Mouse (Mus musculus) right cerebral cortex, adult 18-20 months (tissue): ENCODE results near the gene Gm10974.

Source experiments
- DNase-seq: peaks from one replicate; pipeline ENCODE4 v3.0.0; 2022; ENCODE audit warnings: mixed read lengths

Gm10974 gene

GRCm38 (mm10) chr7:66364491-66364890 is 1.2 kb upstream of the Gm10974 start:
- DNase-seq: no peak

- no peak for DNase-seq
Observed at GRCm38 (mm10) chr7:66365411-66365810, 294 bp upstream of the Gm10974 start.

GRCm38 (mm10) chr7:66369071-66369933 is 3.6 kb downstream of the Gm10974 start:
- no peak for DNase-seq

- DNase-seq: no peak
Observed at GRCm38 (mm10) chr7:66369934-66370445, 4.3 kb downstream of the Gm10974 start.

GRCm38 (mm10) chr7:66370970-66371369 is 5.3 kb downstream of the Gm10974 start:
- DNase-seq: no peak

- DNase-seq: no peak
Observed at GRCm38 (mm10) chr7:66373391-66373790, 7.7 kb downstream of the Gm10974 start.

GRCm38 (mm10) chr7:66375736-66376135 is 10.0 kb downstream of the Gm10974 start:
- no peak for DNase-seq

GRCm38 (mm10) chr7:66376560-66376959 is 10.9 kb downstream of the Gm10974 start:
- DNase-seq: no peak

GRCm38 (mm10) chr7:66384213-66384612 is 18.5 kb downstream of the Gm10974 start:
- no peak for DNase-seq

GRCm38 (mm10) chr7:66384891-66385290 is 19.2 kb downstream of the Gm10974 start:
- DNase-seq: no peak

GRCm38 (mm10) chr7:66385826-66386225 is 20.1 kb downstream of the Gm10974 start:
- no peak for DNase-seq

GRCm38 (mm10) chr7:66386411-66386810 is 20.7 kb downstream of the Gm10974 start:
- no peak for DNase-seq

GRCm38 (mm10) chr7:66387419-66387812 is 21.7 kb downstream of the Gm10974 start:
- DNase-seq: no peak

GRCm38 (mm10) chr7:66387813-66388521 is 22.3 kb downstream of the Gm10974 start, which contains the start of gene Lrrk1:
Gene Lrrk1 (minus strand): TSS chr7:66388350.
- no peak for DNase-seq

GRCm38 (mm10) chr7:66388621-66389532 is 23.2 kb downstream of the Gm10974 start:
- peak; percentile 70 for DNase-seq

GRCm38 (mm10) chr7:66397288-66397687 is 31.6 kb downstream of the Gm10974 start:
- DNase-seq: no peak

GRCm38 (mm10) chr7:66401605-66402004 is 35.9 kb downstream of the Gm10974 start:
- no peak for DNase-seq

- DNase-seq: no peak
Observed at GRCm38 (mm10) chr7:66402876-66403275, 37.2 kb downstream of the Gm10974 start.

GRCm38 (mm10) chr7:66404141-66404540 is 38.4 kb downstream of the Gm10974 start:
- DNase-seq: no peak

GRCm38 (mm10) chr7:66404802-66405201 is 39.1 kb downstream of the Gm10974 start:
- DNase-seq: no peak

GRCm38 (mm10) chr7:66405541-66405940 is 39.8 kb downstream of the Gm10974 start:
- DNase-seq: no peak

GRCm38 (mm10) chr7:66405951-66406721 is 40.4 kb downstream of the Gm10974 start:
- no peak for DNase-seq
